In the genomic region with DNA sequence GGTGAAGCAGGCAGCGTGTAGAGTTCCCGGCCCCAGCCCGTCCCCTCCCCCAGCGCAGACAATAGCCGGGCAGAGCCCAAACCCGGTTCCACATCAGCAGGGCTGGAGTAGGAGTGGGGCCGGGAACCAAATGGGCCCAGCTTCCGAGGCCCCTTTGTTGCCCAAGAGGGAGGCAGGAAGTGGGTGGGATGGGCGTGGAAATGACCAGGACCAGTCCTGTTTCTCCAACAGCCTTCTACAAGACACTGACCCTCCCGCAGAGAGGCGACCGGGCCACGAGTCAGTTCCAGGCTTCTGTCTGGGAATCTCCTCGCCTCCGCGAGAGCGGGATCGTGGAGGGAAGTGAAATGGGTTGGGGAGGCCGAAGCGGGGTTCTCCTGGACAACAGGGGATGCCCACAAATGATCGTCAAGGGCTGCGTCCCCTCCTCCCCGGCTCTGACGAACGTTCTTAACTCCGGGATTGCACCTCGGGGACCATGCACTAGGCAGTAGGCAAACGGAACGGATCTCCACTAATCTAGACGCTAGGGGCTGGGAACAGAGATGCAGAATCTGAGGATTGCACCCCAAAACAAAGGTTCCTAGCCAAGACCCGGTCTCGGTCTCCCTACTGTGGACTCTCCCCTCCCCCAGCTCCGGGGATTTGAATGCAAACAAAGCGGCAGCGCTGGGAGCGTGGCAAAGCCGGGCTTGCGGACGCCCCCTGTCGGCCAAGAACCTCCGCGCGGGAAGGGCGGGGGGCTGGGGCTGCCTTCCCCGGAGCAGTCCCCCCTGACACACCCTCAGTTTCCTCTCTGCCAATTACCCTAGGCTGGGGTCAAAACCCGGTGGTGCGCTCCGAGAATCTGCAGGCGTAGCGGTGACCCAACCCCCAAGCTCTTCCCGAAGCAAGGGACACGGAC, we compare ENCODE assay signal across 8 mouse cellular contexts. TPM values are rescaled to one million over a fixed set of nuclear protein-coding genes. Genes with fewer than 3 reads are reported as not detected.
DNase-seq lines count a peak whose midpoint lies in the region; ATAC-seq lines count a peak whose summit lies in the region.

No protein-coding gene starts in this region.

- peaks cover 31% of the 10 kb centered on the region for H3K36me3 ChIP-seq in embryonic facial prominence, embryonic 14.5 days (ENCODE audit: control insufficient read depth, insufficient read depth, low read length)
- peaks cover 31% of the 10 kb centered on the region for H3K36me3 ChIP-seq in heart, embryonic 11.5 days (ENCODE audit: control insufficient read depth, insufficient read depth, low read length)
- H3K36me3 ChIP-seq in kidney, embryonic 15.5 days, result peaks cover 37% of the 10 kb centered on the region

- no peaks in the 10 kb centered on the region for H3K9me3 ChIP-seq in embryonic facial prominence, embryonic 14.5 days (ENCODE audit: control insufficient read depth, low read length)
- H3K9me3 ChIP-seq in heart, embryonic 11.5 days (replicated peaks; ENCODE audit: control insufficient read depth, low read length), result no peaks in the 10 kb centered on the region
- no peaks in the 10 kb centered on the region for H3K9me3 ChIP-seq in kidney, embryonic 15.5 days (replicated peaks)

- H3K4me2 ChIP-seq in embryonic facial prominence, embryonic 14.5 days (ENCODE audit: low read depth, low read length), result peak overlapping the region; percentile 90
- peak overlapping the region; percentile 93 for H3K4me2 ChIP-seq in heart, embryonic 11.5 days
- H3K4me2 ChIP-seq in kidney, embryonic 15.5 days, result peak overlapping the region; percentile 85

- H3K27ac ChIP-seq in embryonic facial prominence, embryonic 14.5 days (replicated peaks; ENCODE audit: low read depth, low read length), result peak overlapping the region; percentile 100
- peak overlapping the region; percentile 99 for H3K27ac ChIP-seq in heart, embryonic 11.5 days (ENCODE audit: low read depth, low read length)
- H3K27ac ChIP-seq in kidney, embryonic 15.5 days, result peak overlapping the region; percentile 100

- ATAC-seq in embryonic facial prominence, embryonic 14.5 days (ENCODE audit: low read depth), result peak; percentile 86
- peak; percentile 68 for ATAC-seq in heart, embryonic 11.5 days (replicated peaks; ENCODE audit: insufficient number of reproducible peaks, low FRiP score, low TSS enrichment)
- ATAC-seq in kidney, embryonic 15.5 days (replicated peaks; ENCODE audit: low FRiP score), result peak; percentile 71
- ATAC-seq in monocyte, adult 5-6 weeks (replicated peaks; ENCODE audit: insufficient number of reproducible peaks, low FRiP score, low TSS enrichment, poor library complexity, severe bottlenecking), result 0 out of 2 replicates have a peak, but pooled peaks have one; percentile 38

- H3K4me1 ChIP-seq in embryonic facial prominence, embryonic 14.5 days (ENCODE audit: control insufficient read depth, insufficient read depth, low read length), result peaks cover 24% of the 10 kb centered on the region
- H3K4me1 ChIP-seq in heart, embryonic 11.5 days (ENCODE audit: control insufficient read depth, insufficient read depth, low read length), result peaks cover 37% of the 10 kb centered on the region
- H3K4me1 ChIP-seq in kidney, embryonic 15.5 days, result peaks cover 76% of the 10 kb centered on the region

- H3K9ac ChIP-seq in embryonic facial prominence, embryonic 14.5 days (ENCODE audit: low read depth, low read length), result peak overlapping the region; percentile 97
- peak overlapping the region; percentile 98 for H3K9ac ChIP-seq in heart, embryonic 11.5 days (ENCODE audit: low read depth, low read length)
- peak overlapping the region; percentile 96 for H3K9ac ChIP-seq in kidney, embryonic 15.5 days

- H3K4me3 ChIP-seq in embryonic facial prominence, embryonic 14.5 days (ENCODE audit: low read depth, low read length), result peak overlapping the region; percentile 96
- H3K4me3 ChIP-seq in heart, embryonic 11.5 days (ENCODE audit: low read depth, low read length), result peak overlapping the region; percentile 85
- H3K4me3 ChIP-seq in kidney, embryonic 15.5 days (replicated peaks), result peak overlapping the region; percentile 91

- DNase-seq in 3T3-L1 (ENCODE audit: low read depth, low spot score) (peak; percentile 96), liver (peak; percentile 83)
- peak; percentile 92 for DNase-seq in adrenal gland, postnatal 25 days
- DNase-seq in embryonic facial prominence, embryonic 14.5 days (ENCODE audit: low spot score), result peak; percentile 95
- peak; percentile 71 to 89 for DNase-seq in spleen, postnatal 4 days (ENCODE audit: low spot score in 2 of 2)

- no peaks in the 10 kb centered on the region for H3K27me3 ChIP-seq in embryonic facial prominence, embryonic 14.5 days (replicated peaks; ENCODE audit: control insufficient read depth, insufficient read depth, low read length)
- H3K27me3 ChIP-seq in heart, embryonic 11.5 days (ENCODE audit: control insufficient read depth, insufficient read depth, low read length), result no peaks in the 10 kb centered on the region
- no peaks in the 10 kb centered on the region for H3K27me3 ChIP-seq in kidney, embryonic 15.5 days

- WGBS in embryonic facial prominence, embryonic 14.5 days, result under 1% methylated on average over 35 of the region's 52 CpGs
- under 1% methylated on average over 52 of the region's 52 CpGs for WGBS in heart, embryonic 11.5 days (ENCODE audit: insufficient replicate concordance)
- WGBS in kidney, embryonic 15.5 days, result under 1% methylated on average over 52 of the region's 52 CpGs

RNA-seq across cellular contexts. Expression of a gene that starts 1.3 kb away (rescaled TPM):
- 19.7 and 24.2 TPM in 2 replicates for total RNA-seq in adrenal gland, postnatal 25 days (2021)
- polyA plus RNA-seq in embryonic facial prominence, embryonic 14.5 days (2014; fragmentation: Nextera tagmentation; extraction: Ambion mirVana), result 2.3 and 3.8 TPM in 2 replicates
- 0.96 and 2.1 TPM in 2 replicates for polyA plus RNA-seq in heart, embryonic 11.5 days (2014; fragmentation: Nextera tagmentation; extraction: Ambion mirVana)
- 19.3 and 23.3 TPM in 2 replicates for polyA plus RNA-seq in kidney, embryonic 15.5 days (2015; fragmentation: Nextera tagmentation; extraction: Ambion mirVana)
- 7.7 to 16.7 TPM (median 7.8 TPM) in 3 replicates for total RNA-seq in monocyte, adult 5-6 weeks (2017)

RNA-seq across cellular contexts. Expression of a gene that starts 9.6 kb away (rescaled TPM):
- total RNA-seq in adrenal gland, postnatal 25 days (2021), result 16.5 and 19.7 TPM in 2 replicates
- 19.5 and 20.0 TPM in 2 replicates for polyA plus RNA-seq in embryonic facial prominence, embryonic 14.5 days (2014; fragmentation: Nextera tagmentation; extraction: Ambion mirVana)
- 19.9 and 25.1 TPM in 2 replicates for polyA plus RNA-seq in heart, embryonic 11.5 days (2014; fragmentation: Nextera tagmentation; extraction: Ambion mirVana)
- 26.2 and 26.3 TPM in 2 replicates for polyA plus RNA-seq in kidney, embryonic 15.5 days (2015; fragmentation: Nextera tagmentation; extraction: Ambion mirVana)
- 4.9 to 7.9 TPM (median 7.6 TPM) in 3 replicates for total RNA-seq in monocyte, adult 5-6 weeks (2017)

RNA-seq across cellular contexts. Expression of a gene that starts 17.6 kb away (rescaled TPM):
- total RNA-seq in adrenal gland, postnatal 25 days (2021), result not detected in 2 replicates
- polyA plus RNA-seq in embryonic facial prominence, embryonic 14.5 days (2014; fragmentation: Nextera tagmentation; extraction: Ambion mirVana), result not detected in 2 replicates
- polyA plus RNA-seq in heart, embryonic 11.5 days (2014; fragmentation: Nextera tagmentation; extraction: Ambion mirVana), result 0.44 TPM in 1 of 2 replicates, not detected in the other
- polyA plus RNA-seq in kidney, embryonic 15.5 days (2015; fragmentation: Nextera tagmentation; extraction: Ambion mirVana), result 0.32 and 0.75 TPM in 2 replicates
- not detected in 3 replicates for total RNA-seq in monocyte, adult 5-6 weeks (2017)

RNA-seq across cellular contexts. Expression of a gene that starts 20.1 kb away (rescaled TPM):
- 14.5 and 15.4 TPM in 2 replicates for total RNA-seq in adrenal gland, postnatal 25 days (2021)
- polyA plus RNA-seq in embryonic facial prominence, embryonic 14.5 days (2014; fragmentation: Nextera tagmentation; extraction: Ambion mirVana), result 12.3 and 13.2 TPM in 2 replicates
- 9.8 and 13.6 TPM in 2 replicates for polyA plus RNA-seq in heart, embryonic 11.5 days (2014; fragmentation: Nextera tagmentation; extraction: Ambion mirVana)
- 21.8 and 22.1 TPM in 2 replicates for polyA plus RNA-seq in kidney, embryonic 15.5 days (2015; fragmentation: Nextera tagmentation; extraction: Ambion mirVana)
- 9.4 to 21.2 TPM (median 19.1 TPM) in 3 replicates for total RNA-seq in monocyte, adult 5-6 weeks (2017)

RNA-seq across cellular contexts. Expression of a gene that starts 45.1 kb away (rescaled TPM):
- total RNA-seq in adrenal gland, postnatal 25 days (2021), result 36.7 and 53.2 TPM in 2 replicates
- polyA plus RNA-seq in embryonic facial prominence, embryonic 14.5 days (2014; fragmentation: Nextera tagmentation; extraction: Ambion mirVana), result 4.8 and 5.1 TPM in 2 replicates
- 2.5 and 3.9 TPM in 2 replicates for polyA plus RNA-seq in heart, embryonic 11.5 days (2014; fragmentation: Nextera tagmentation; extraction: Ambion mirVana)
- 3.7 and 4.0 TPM in 2 replicates for polyA plus RNA-seq in kidney, embryonic 15.5 days (2015; fragmentation: Nextera tagmentation; extraction: Ambion mirVana)
- total RNA-seq in monocyte, adult 5-6 weeks (2017), result 3.9 to 11.4 TPM (median 6.2 TPM) in 3 replicates

Comparison
In these comparisons a context has a peak if more than half of its experiments do, and no peak if none do; other contexts are left out.
1. Peak in every context shown above with its lines: DNase-seq, ATAC-seq, H3K4me3 ChIP-seq and H3K27ac ChIP-seq.